Mouse (Mus musculus): Measurements from ENCODE around the gene Cbx6.

Gene Cbx6

GRCm38 (mm10) chr15:79834130-79834880, at the start of gene Cbx6, which contains the start of gene Npcd:
Cbx6 (minus strand) TSS chr15:79834688.
Npcd (minus strand) TSS chr15:79834237.
- CTCF ChIA-PET, result interaction anchor here (0.7 kb wide), 1 partner anchor 1012 kb away, joined by 3 read pairs; no protein-coding TSS in a partner anchor

GRCm38 (mm10) chr15:79883352-79883822, 48.9 kb upstream of the Cbx6 start:
- CTCF ChIA-PET, result interaction anchor here (0.7 to 1.9 kb wide), 3 partner anchors 9 to 174 kb away, joined by 3 to 6 read pairs (median 4); partner anchors contain the start of gene Apobec3

GRCm38 (mm10) chr15:79882623-79883267, 48.3 kb upstream of the Cbx6 start:
- CTCF ChIA-PET, result interaction anchor here (1.2 to 1.9 kb wide), 2 partner anchors 9 to 53 kb away, joined by 4 to 6 read pairs; partner anchors contain the start of gene Apobec3

GRCm38 (mm10) chr15:79880477-79880876, 46.0 kb upstream of the Cbx6 start:
- CTCF ChIA-PET, result no interaction called here

GRCm38 (mm10) chr15:79879319-79879718, 44.8 kb upstream of the Cbx6 start:
- CTCF ChIA-PET, result interaction anchor here (0.6 kb wide), 1 partner anchor 9 kb away, joined by 3 read pairs; no protein-coding TSS in a partner anchor

- CTCF ChIA-PET, result interaction anchor here (0.6 kb wide), 2 partner anchors 9 to 44 kb away, joined by 3 to 4 read pairs; no protein-coding TSS in a partner anchor
Observed at GRCm38 (mm10) chr15:79878725-79879136, 44.2 kb upstream of the Cbx6 start.

GRCm38 (mm10) chr15:79875261-79875995, 40.9 kb upstream of the Cbx6 start:
- CTCF ChIA-PET, result interaction anchor here (0.6 to 0.7 kb wide), 3 partner anchors 10 to 1675 kb away, joined by 3 to 4 read pairs (median 4); no protein-coding TSS in a partner anchor

GRCm38 (mm10) chr15:79873995-79874394, 39.5 kb upstream of the Cbx6 start:
- CTCF ChIA-PET, result no interaction called here

- CTCF ChIA-PET, result no interaction called here
Observed at GRCm38 (mm10) chr15:79873545-79873944, 39.1 kb upstream of the Cbx6 start.

- CTCF ChIA-PET, result no interaction called here
Observed at GRCm38 (mm10) chr15:79867260-79868002, 32.9 kb upstream of the Cbx6 start.

- CTCF ChIA-PET, result no interaction called here
Observed at GRCm38 (mm10) chr15:79859821-79860220, 25.3 kb upstream of the Cbx6 start.

- CTCF ChIA-PET, result no interaction called here
Observed at GRCm38 (mm10) chr15:79858979-79859378, 24.5 kb upstream of the Cbx6 start.

- CTCF ChIA-PET, result no interaction called here
Observed at GRCm38 (mm10) chr15:79850143-79850542, 15.7 kb upstream of the Cbx6 start.

GRCm38 (mm10) chr15:79847100-79847499, 12.6 kb upstream of the Cbx6 start:
- CTCF ChIA-PET, result no interaction called here

- CTCF ChIA-PET, result no interaction called here
Observed at GRCm38 (mm10) chr15:79845986-79846385, 11.5 kb upstream of the Cbx6 start.

GRCm38 (mm10) chr15:79842985-79843384, 8.5 kb upstream of the Cbx6 start:
- CTCF ChIA-PET, result no interaction called here

- CTCF ChIA-PET, result no interaction called here
Observed at GRCm38 (mm10) chr15:79840281-79840680, 5.8 kb upstream of the Cbx6 start.

GRCm38 (mm10) chr15:79834881-79835260, 383 bp upstream of the Cbx6 start:
- CTCF ChIA-PET, result interaction anchor here (0.7 kb wide), 1 partner anchor 1012 kb away, joined by 3 read pairs; no protein-coding TSS in a partner anchor

GRCm38 (mm10) chr15:79833251-79834050, 1.0 kb downstream of the Cbx6 start:
- CTCF ChIA-PET, result no interaction called here
